Mouse (Mus musculus) small intestine, adult 2 months (tissue): ENCODE measurements around the gene Cldn11.

ENCODE experiments used
- CTCF ChIP-seq: fragments of 200-500 bp; IDR thresholded peaks from 2 replicates; pipeline ENCODE4 v1.5.1; 2012; ENCODE audit warnings: low read depth, mild to moderate bottlenecking, control low read depth, inconsistent platforms, low read length, moderate library complexity, mixed read lengths; ENCODE audit not compliant: insufficient replicate concordance, insufficient read length; ENCODE audit errors: extremely low read depth
- POLR2A ChIP-seq: fragments of 200-500 bp; IDR thresholded peaks from 2 replicates; pipeline ENCODE4 v1.6.1; 2012; ENCODE audit warnings: low read depth, mild to moderate bottlenecking, control low read depth, inconsistent platforms, low read length, moderate library complexity

DNA sequence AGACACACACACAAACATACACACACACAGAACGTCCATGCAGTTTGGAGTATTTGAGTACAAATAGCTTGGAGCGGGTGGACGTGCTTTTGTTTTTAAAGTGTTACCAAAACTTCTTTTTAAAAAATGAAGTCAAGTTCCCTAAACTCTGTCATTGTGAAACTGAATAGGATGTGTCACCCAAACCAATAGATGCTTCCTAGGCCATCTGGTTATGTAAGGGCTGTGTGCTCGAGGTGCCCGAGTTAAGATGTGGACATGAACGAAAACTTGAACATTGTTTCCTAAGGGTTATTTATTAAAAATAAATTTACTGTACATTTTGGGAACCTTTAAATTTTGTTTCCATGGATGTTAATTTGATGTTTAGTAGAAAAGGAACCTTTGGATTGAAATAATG, 43.1 kb upstream of the Cldn11 start:
- TF ChIP-seq CTCF = no peak
- TF ChIP-seq POLR2A = no peak
